Mouse (Mus musculus) CH12.LX (cell line): ENCODE measurements around the gene Sstr5. TPM values are rescaled to one million over a fixed set of nuclear protein-coding genes. Genes with fewer than 3 reads are reported as not detected.

Source experiments
- DNase-seq: peaks from one replicate; pipeline ENCODE4 v3.0.0-alpha.2; 2013; ENCODE audit errors: extremely low read depth
- H3K27ac ChIP-seq: 2 replicates; pipeline ENCODE4 v1.5.1; 2012; ENCODE audit warnings: low read depth, mild to moderate bottlenecking, control low read depth, moderate library complexity; ENCODE audit not compliant: insufficient read depth
- H3K27me3 ChIP-seq: replicated peaks from 2 replicates; pipeline ENCODE3; 2012; ENCODE audit warnings: inconsistent platforms
- H3K36me3 ChIP-seq, 2 experiments: replicated peaks in 1 of 2; 2 replicates each; pipeline versions ENCODE3 to v1.6.1; 2012; ENCODE audit warnings: inconsistent platforms in 1 of 2, low read length in 1 of 2, mild to moderate bottlenecking in 1 of 2, mixed read lengths in 1 of 2, moderate library complexity in 1 of 2; ENCODE audit not compliant: control insufficient read depth in 1 of 2, insufficient read depth in 1 of 2
- H3K4me1 ChIP-seq, 2 experiments: 2 replicates each; pipeline ENCODE4 v1.6.1; 2012; ENCODE audit warnings: inconsistent platforms in 1 of 2, moderate library complexity in 1 of 2; ENCODE audit not compliant: insufficient read depth in 2 of 2, control insufficient read depth in 1 of 2
- H3K4me2 ChIP-seq: 2 replicates; pipeline ENCODE4 v1.6.1; 2012; ENCODE audit warnings: low read depth, mild to moderate bottlenecking, control low read depth; ENCODE audit not compliant: poor library complexity, insufficient read depth, severe bottlenecking
- H3K4me3 ChIP-seq, 3 experiments: fragments of 150-350 bp in 1 of 3; sonication (generic) in 1 of 3; replicated peaks in 1 of 3; 2 replicates each; pipeline versions ENCODE3 to v1.5.1; 2011 to 2012; ENCODE audit warnings: low read depth in 2 of 3, low read length in 2 of 3, mild to moderate bottlenecking in 2 of 3, moderate library complexity in 2 of 3, control low read depth in 1 of 3, improper control_type of control experiment in 1 of 3, inconsistent platforms in 1 of 3, mixed read lengths in 1 of 3; ENCODE audit not compliant: poor library complexity in 1 of 3
- H3K79me2 ChIP-seq: replicated peaks from 2 replicates; pipeline ENCODE4 v1.6.1; 2012; ENCODE audit warnings: mild to moderate bottlenecking, moderate library complexity; ENCODE audit not compliant: control insufficient read depth, poor library complexity, insufficient read depth, severe bottlenecking; ENCODE audit errors: extremely low read depth
- H3K9ac ChIP-seq: 2 replicates; pipeline ENCODE4 v1.6.1; 2012; ENCODE audit warnings: low read depth, mild to moderate bottlenecking, control low read depth, moderate library complexity; ENCODE audit not compliant: insufficient read depth
- H3K9me3 ChIP-seq: replicated peaks from 2 replicates; pipeline ENCODE3; 2012; ENCODE audit warnings: low read length, inconsistent platforms, mixed read lengths
- CHD1 ChIP-seq: IDR thresholded peaks from 2 replicates; pipeline ENCODE4 v1.6.1; 2012; ENCODE audit warnings: low read depth, low read length, improper control_type of control experiment, inconsistent platforms
- CTCF ChIP-seq, 2 experiments: IDR thresholded peaks in 1 of 2; conservative IDR thresholded peaks in 1 of 2; 2 replicates each; pipeline ENCODE4 v1.5.1; 2011 to 2012; ENCODE audit warnings: low read depth in 2 of 2, low read length in 2 of 2, improper control_type of control experiment in 1 of 2, inconsistent platforms in 1 of 2, mild to moderate bottlenecking in 1 of 2, moderate library complexity in 1 of 2
- ELF1 ChIP-seq: IDR thresholded peaks from 2 replicates; pipeline ENCODE4 v1.6.1; 2014; ENCODE audit warnings: low read depth, mild to moderate bottlenecking, inconsistent platforms, low read length, improper control_type of control experiment
- EP300 ChIP-seq: IDR thresholded peaks from 2 replicates; pipeline ENCODE4 v1.6.1; 2011; ENCODE audit warnings: low read length, improper control_type of control experiment
- GABPA ChIP-seq: IDR thresholded peaks from 2 replicates; pipeline ENCODE4 v1.6.1; 2012; ENCODE audit warnings: low read depth, low read length, improper control_type of control experiment, inconsistent platforms; ENCODE audit not compliant: insufficient replicate concordance
- HCFC1 ChIP-seq: IDR thresholded peaks from 2 replicates; pipeline ENCODE4 v1.6.1; 2012; ENCODE audit warnings: low read depth, mild to moderate bottlenecking, inconsistent platforms, low read length, improper control_type of control experiment
- JUND ChIP-seq: conservative IDR thresholded peaks from 2 replicates; pipeline ENCODE4 v1.6.1; 2011; ENCODE audit warnings: low read depth, low read length, improper control_type of control experiment
- KAT2A ChIP-seq: IDR thresholded peaks from 2 replicates; pipeline ENCODE4 v1.6.1; 2012; ENCODE audit warnings: low read length, improper control_type of control experiment, inconsistent platforms; ENCODE audit not compliant: insufficient replicate concordance
- MAFK ChIP-seq: IDR thresholded peaks from 2 replicates; pipeline ENCODE4 v1.6.1; 2011; ENCODE audit warnings: low read length, improper control_type of control experiment; ENCODE audit not compliant: insufficient replicate concordance
- NELFE ChIP-seq: IDR thresholded peaks from 2 replicates; pipeline ENCODE4 v1.6.1; 2011; ENCODE audit warnings: low read depth, low read length, improper control_type of control experiment
- PAX5 ChIP-seq: IDR thresholded peaks from 2 replicates; pipeline ENCODE4 v1.6.1; 2012; ENCODE audit warnings: low read length, inconsistent platforms, mixed read lengths
- POLR2A ChIP-seq: IDR thresholded peaks from 2 replicates; pipeline ENCODE4 v1.6.1; 2011; ENCODE audit warnings: low read depth, mild to moderate bottlenecking, improper control_type of control experiment, low read length
- RAD21 ChIP-seq: IDR thresholded peaks from 2 replicates; pipeline ENCODE4 v1.6.1; 2011; ENCODE audit warnings: low read depth, mild to moderate bottlenecking, low read length, improper control_type of control experiment, moderate library complexity
- RCOR1 ChIP-seq: conservative IDR thresholded peaks from 2 replicates; pipeline ENCODE4 v1.6.1; 2012; ENCODE audit warnings: low read depth, mild to moderate bottlenecking, inconsistent platforms, low read length, improper control_type of control experiment
- SIN3A ChIP-seq: IDR thresholded peaks from 2 replicates; pipeline ENCODE4 v1.6.1; 2012; ENCODE audit warnings: low read length, improper control_type of control experiment, inconsistent platforms
- SMC3 ChIP-seq: IDR thresholded peaks from 2 replicates; pipeline ENCODE4 v1.6.1; 2011; ENCODE audit warnings: low read depth, low read length, improper control_type of control experiment
- USF2 ChIP-seq: conservative IDR thresholded peaks from 2 replicates; pipeline ENCODE4 v1.6.1; 2011; ENCODE audit warnings: low read depth, low read length, improper control_type of control experiment
- ZC3H11A ChIP-seq: IDR thresholded peaks from 2 replicates; pipeline ENCODE4 v1.6.1; 2012; ENCODE audit warnings: low read depth, mild to moderate bottlenecking, inconsistent platforms, low read length, improper control_type of control experiment
- ZKSCAN1 ChIP-seq: IDR thresholded peaks from 2 replicates; pipeline ENCODE4 v1.6.1; 2012; ENCODE audit warnings: low read depth, inconsistent platforms, low read length, improper control_type of control experiment, borderline replicate concordance
- ZNF384 ChIP-seq: IDR thresholded peaks from 2 replicates; pipeline ENCODE4 v1.6.1; 2012; ENCODE audit warnings: low read depth, low read length, improper control_type of control experiment, inconsistent platforms
- dilution Hi-C: fragments of 300-500 bp; cut with MboI; formaldehyde crosslinking; loops from 2 replicates; pipeline ENCODE4 v1.14.3; 2020; ENCODE audit warnings: low sequenced_read_pairs; ENCODE audit not compliant: extremely low pct_unique_long_range_greater_than_20kb, extremely low pct_ligation_motif_present
- in situ Hi-C: fragments of 300-500 bp; cut with MboI; formaldehyde crosslinking; loops from 3 replicates; pipeline ENCODE4 v1.14.3; 2019; ENCODE audit warnings: low sequenced_read_pairs, low pct_ligation_motif_present, low pct_unique_long_range_greater_than_20kb, mixed read lengths
- polyA plus RNA-seq: library from polyadenylated mRNA; unstranded; fragments of >175 nt; gene quantifications from 2 replicates; pipeline ENCODE4 v1.2.1, GENCODE M21; 2012; ENCODE audit warnings: low read depth; ENCODE audit not compliant: insufficient read length
- total RNA-seq, 2 experiments: library from RNA; depleted of rRNA; stranded (reverse); fragments of 300-350 nt in 1 of 2; fragments of >200 nt in 1 of 2; gene quantifications; 2 replicates each; pipeline ENCODE4 v1.2.3; 2012 to 2014

The Sstr5 gene
- total and polyA plus RNA-seq, 3 experiments: 0.35 to 1.9 (median 0.38) TPM

DNA sequence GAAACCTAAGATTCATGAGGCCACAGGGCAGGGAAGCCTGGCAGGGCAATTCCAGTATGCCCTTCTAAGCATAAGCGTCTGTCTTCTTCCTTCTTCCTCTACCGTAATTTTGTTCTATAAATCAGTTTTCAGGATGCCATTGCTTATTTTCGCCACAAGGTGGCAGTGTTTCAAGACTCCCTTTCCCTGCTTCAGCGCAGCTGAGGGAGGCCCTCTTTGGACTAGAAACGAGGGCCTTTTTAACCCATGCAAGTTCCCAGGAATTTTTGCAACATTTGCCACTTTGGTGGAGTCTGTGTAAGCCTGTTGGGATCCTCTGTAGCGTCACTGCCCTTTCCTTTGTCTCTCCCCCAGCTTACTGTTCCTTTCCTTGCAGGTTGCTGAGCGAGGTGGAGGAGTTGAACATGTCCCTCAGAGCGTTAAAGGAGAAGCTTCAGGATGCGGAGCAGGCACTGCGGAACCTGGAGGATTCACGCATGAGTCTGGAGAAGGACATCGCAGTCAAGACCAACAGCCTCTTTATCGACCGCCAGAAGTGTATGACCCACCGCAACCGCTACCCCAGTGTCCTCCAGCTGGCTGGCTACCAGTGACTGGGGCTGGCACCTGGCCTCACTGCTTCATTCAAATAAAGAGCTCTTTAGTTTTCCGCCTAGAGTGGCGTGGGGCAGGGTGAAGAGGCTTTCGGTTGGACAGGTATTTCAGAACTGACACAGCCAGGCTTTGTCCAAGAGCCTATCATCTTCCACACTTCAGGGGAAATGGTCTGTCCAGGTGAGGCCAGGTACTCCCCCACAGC is 20.9 kb downstream of the Sstr5 start:
- dilution Hi-C loops: no loop called here
- Histone ChIP-seq H3K4me2 (no peak overlapping the region), H3K79me2 (no peaks in the 10 kb centered on the region), H3K9me3 (no peaks in the 10 kb centered on the region), H3K4me3 (no peak overlapping the region), H3K4me1 (peaks cover 0 to 9% of the 10 kb centered on the region in 2 experiments; a peak in 2 of 4 replicates), H3K9ac (no peak overlapping the region), H3K27me3 (peaks cover 94% of the 10 kb centered on the region), H3K27ac (no peak overlapping the region), H3K36me3 (no peaks in the 10 kb centered on the region)
- in situ Hi-C loops: loop anchor here (5.0 kb wide), 1 partner anchor 221 kb away; no protein-coding TSS in a partner anchor
- no peak for TF ChIP-seq ZNF384
- no peak for TF ChIP-seq SIN3A
- peak; percentile 58 for TF ChIP-seq RAD21
- TF ChIP-seq RCOR1: no peak
- peak; percentile 93 for TF ChIP-seq SMC3
- no peak for TF ChIP-seq MAFK
- TF ChIP-seq ZKSCAN1: no peak
- no peak for TF ChIP-seq PAX5
- TF ChIP-seq USF2: no peak
- TF ChIP-seq KAT2A: no peak
- no peak for TF ChIP-seq HCFC1
- TF ChIP-seq GABPA: no peak
- no peak for TF ChIP-seq ELF1
- TF ChIP-seq POLR2A: no peak
- TF ChIP-seq CTCF (conservative IDR thresholded peaks at IDR 0.05 in 1 of 2, IDR thresholded peaks at IDR 0.05 in 1 of 2; ENCODE audit: low read depth in 2 of 2, low read length in 2 of 2): peak; percentile 81 to 88; a peak in 3 of 4 replicates
- TF ChIP-seq NELFE: peak; percentile 29; the same call in 1 of the 2 replicates
- TF ChIP-seq CHD1: no peak
- no peak for TF ChIP-seq JUND
- TF ChIP-seq EP300: no peak
- TF ChIP-seq ZC3H11A: no peak
- DNase-seq: peak; percentile 60
